Mouse (Mus musculus): ENCODE measurements around the gene Zp2. TPM values are rescaled to one million over a fixed set of nuclear protein-coding genes. Genes with fewer than 3 reads are reported as not detected.

The Zp2 gene
- total and polyA plus RNA-seq, 3 experiments = 0.04 TPM; not detected in 2

DNA sequence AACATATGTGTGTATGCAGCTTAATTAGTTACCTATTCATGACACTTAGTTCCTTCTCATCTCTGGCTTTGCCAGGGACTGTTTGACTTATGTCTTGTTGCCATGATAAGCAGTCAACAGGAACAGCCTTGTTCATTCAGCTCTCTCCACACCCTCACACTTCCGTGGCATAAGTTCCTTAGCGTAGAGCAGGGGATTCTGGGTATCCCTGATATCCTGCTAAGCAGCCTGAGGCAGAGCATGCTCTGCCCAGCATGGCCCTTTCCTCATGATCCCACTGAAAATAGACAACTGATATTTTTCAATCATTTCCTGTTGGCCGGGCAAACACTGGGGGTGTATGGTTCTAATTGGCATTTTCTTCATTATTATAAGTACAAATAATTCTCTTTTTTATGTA is 32.5 kb upstream of the Zp2 start:
- H3K36me3 ChIP-seq (replicated peaks in 1 of 2; ENCODE audit: control insufficient read depth in 1 of 2, insufficient read depth in 1 of 2, low read length in 1 of 2) = no peaks in the 10 kb centered on the region
- no peaks in the 10 kb centered on the region for H3K9me3 ChIP-seq (replicated peaks; ENCODE audit: low read length)
- TF ChIP-seq ZMIZ1 (IDR thresholded peaks at IDR 0.05; ENCODE audit: low read depth, low read length) = no peak
- no peak for TF ChIP-seq TBP (conservative IDR thresholded peaks at IDR 0.05; ENCODE audit: low read depth, low read length)
- no peak for TF ChIP-seq USF1 (IDR thresholded peaks at IDR 0.05; ENCODE audit: low read depth, low read length)
- no peak for TF ChIP-seq ZC3H11A (IDR thresholded peaks at IDR 0.05; ENCODE audit: low read depth, low read length)
- no peak for TF ChIP-seq EP300 (IDR thresholded peaks at IDR 0.05; ENCODE audit: low read length)
- no peak for TF ChIP-seq SMC3 (IDR thresholded peaks at IDR 0.05; ENCODE audit: low read depth, low read length)
- TF ChIP-seq PAX5 (IDR thresholded peaks at IDR 0.05; ENCODE audit: low read length) = no peak
- TF ChIP-seq NRF1 (IDR thresholded peaks at IDR 0.05; ENCODE audit: low read depth, low read length) = no peak
- no peak for TF ChIP-seq USF2 (conservative IDR thresholded peaks at IDR 0.05; ENCODE audit: low read depth, low read length)
- TF ChIP-seq CTCF (conservative IDR thresholded peaks at IDR 0.05 in 1 of 2, IDR thresholded peaks at IDR 0.05 in 1 of 2; ENCODE audit: low read depth in 2 of 2, low read length in 2 of 2) = no peak
- TF ChIP-seq KAT2A (IDR thresholded peaks at IDR 0.05; ENCODE audit: insufficient replicate concordance, low read length) = no peak
- no peak for TF ChIP-seq JUN (IDR thresholded peaks at IDR 0.05; ENCODE audit: insufficient read depth, low read depth, low read length)
- TF ChIP-seq BHLHE40 (IDR thresholded peaks at IDR 0.05; ENCODE audit: low read depth, low read length) = no peak
- no peak for TF ChIP-seq MAX (IDR thresholded peaks at IDR 0.05; ENCODE audit: low read length)
- no peak for TF ChIP-seq ETS1 (conservative IDR thresholded peaks at IDR 0.05; ENCODE audit: low read depth, low read length)
- no peak for TF ChIP-seq MYC (IDR thresholded peaks at IDR 0.05; ENCODE audit: low read depth, low read length)
- TF ChIP-seq CHD2 (IDR thresholded peaks at IDR 0.05; ENCODE audit: low read length) = no peak
- no peak for TF ChIP-seq TCF12 (IDR thresholded peaks at IDR 0.05; ENCODE audit: low read depth, low read length)
- TF ChIP-seq MEF2A (IDR thresholded peaks at IDR 0.05; ENCODE audit: borderline replicate concordance, low read depth, low read length) = no peak
- TF ChIP-seq ELF1 (IDR thresholded peaks at IDR 0.05; ENCODE audit: low read depth, low read length) = no peak
- H3K4me1 ChIP-seq (ENCODE audit: control insufficient read depth in 1 of 2, insufficient read depth in 2 of 2) = no peaks in the 10 kb centered on the region
- no peak overlapping the region for H3K9ac ChIP-seq (ENCODE audit: insufficient read depth, low read depth)
- no peak for DNase-seq (ENCODE audit: extremely low read depth)
- peaks cover 2% of the 10 kb centered on the region for H3K27me3 ChIP-seq (replicated peaks)
- H3K4me2 ChIP-seq (ENCODE audit: insufficient read depth, low read depth, poor library complexity, severe bottlenecking) = no peak overlapping the region
- no peaks in the 10 kb centered on the region for H3K79me2 ChIP-seq (replicated peaks; ENCODE audit: control insufficient read depth, extremely low read depth, insufficient read depth, poor library complexity, severe bottlenecking)
- dilution Hi-C loops (cut with MboI; ENCODE audit: extremely low pct_ligation_motif_present, extremely low pct_unique_long_range_greater_than_20kb, low sequenced_read_pairs) (no loop called here), in situ Hi-C loops (cut with MboI; ENCODE audit: low pct_ligation_motif_present, low pct_unique_long_range_greater_than_20kb, low sequenced_read_pairs) (no loop called here)
- H3K27ac ChIP-seq (ENCODE audit: insufficient read depth, low read depth) = no peak overlapping the region
- no peak overlapping the region for H3K4me3 ChIP-seq (replicated peaks in 1 of 3; ENCODE audit: low read depth in 2 of 3, low read length in 2 of 3, poor library complexity in 1 of 3)

DNA sequence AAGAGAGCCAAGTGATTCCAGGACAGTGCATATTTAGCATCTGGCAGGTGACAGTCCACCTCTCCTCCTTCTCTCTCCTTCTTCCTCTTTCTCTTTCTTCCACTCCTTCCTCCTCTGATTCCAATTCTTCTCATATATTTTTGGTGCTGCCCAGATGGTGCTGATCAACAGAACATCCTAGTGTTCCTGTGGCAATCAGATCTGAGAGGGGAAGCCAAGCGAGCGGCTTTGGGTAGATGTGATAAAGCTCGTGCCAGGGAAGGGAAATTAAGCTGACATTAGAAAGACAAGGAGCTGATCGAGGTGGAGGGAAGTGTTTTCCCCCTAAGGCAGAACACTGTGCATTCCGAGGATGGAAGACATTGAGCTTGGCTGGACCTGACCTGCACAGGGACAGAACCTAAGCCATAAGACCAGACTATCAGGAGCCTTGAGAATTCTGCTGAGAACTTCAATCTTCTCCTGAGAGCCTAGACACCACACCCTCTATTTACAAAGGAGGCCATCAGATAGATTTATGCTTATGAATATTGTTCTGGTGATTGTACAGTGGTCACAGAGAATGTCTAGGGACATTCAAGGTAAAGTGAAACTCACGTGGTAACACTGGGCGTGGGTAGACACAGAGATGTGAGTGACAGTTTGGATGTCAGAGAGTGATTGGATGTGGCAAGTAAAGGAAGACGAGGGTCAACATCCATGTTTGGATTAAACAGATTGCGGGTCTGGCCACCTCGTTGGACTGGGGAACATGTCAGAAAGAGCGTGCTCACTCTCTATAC is 29.8 kb upstream of the Zp2 start:
- H3K4me1 ChIP-seq (ENCODE audit: control insufficient read depth in 1 of 2, insufficient read depth in 2 of 2) = no peaks in the 10 kb centered on the region
- H3K36me3 ChIP-seq (replicated peaks in 1 of 2; ENCODE audit: control insufficient read depth in 1 of 2, insufficient read depth in 1 of 2, low read length in 1 of 2) = no peaks in the 10 kb centered on the region
- no peaks in the 10 kb centered on the region for H3K79me2 ChIP-seq (replicated peaks; ENCODE audit: control insufficient read depth, extremely low read depth, insufficient read depth, poor library complexity, severe bottlenecking)
- dilution Hi-C loops (cut with MboI; ENCODE audit: extremely low pct_ligation_motif_present, extremely low pct_unique_long_range_greater_than_20kb, low sequenced_read_pairs) (no loop called here), in situ Hi-C loops (cut with MboI; ENCODE audit: low pct_ligation_motif_present, low pct_unique_long_range_greater_than_20kb, low sequenced_read_pairs) (no loop called here)
- H3K4me2 ChIP-seq (ENCODE audit: insufficient read depth, low read depth, poor library complexity, severe bottlenecking) = no peak overlapping the region
- no peak overlapping the region for H3K4me3 ChIP-seq (replicated peaks in 1 of 3; ENCODE audit: low read depth in 2 of 3, low read length in 2 of 3, poor library complexity in 1 of 3)
- DNase-seq (ENCODE audit: extremely low read depth) = no peak
- H3K9me3 ChIP-seq (replicated peaks; ENCODE audit: low read length) = no peaks in the 10 kb centered on the region
- H3K27ac ChIP-seq (ENCODE audit: insufficient read depth, low read depth) = no peak overlapping the region
- H3K9ac ChIP-seq (ENCODE audit: insufficient read depth, low read depth) = no peak overlapping the region
- no peaks in the 10 kb centered on the region for H3K27me3 ChIP-seq (replicated peaks)
- TF ChIP-seq USF1 (IDR thresholded peaks at IDR 0.05; ENCODE audit: low read depth, low read length) (no peak), SIN3A (IDR thresholded peaks at IDR 0.05; ENCODE audit: low read length) (no peak), JUND (conservative IDR thresholded peaks at IDR 0.05; ENCODE audit: low read depth, low read length) (no peak), TBP (conservative IDR thresholded peaks at IDR 0.05; ENCODE audit: low read depth, low read length) (no peak), JUN (IDR thresholded peaks at IDR 0.05; ENCODE audit: insufficient read depth, low read depth, low read length) (no peak), SMC3 (IDR thresholded peaks at IDR 0.05; ENCODE audit: low read depth, low read length) (no peak), ZC3H11A (IDR thresholded peaks at IDR 0.05; ENCODE audit: low read depth, low read length) (no peak), EP300 (IDR thresholded peaks at IDR 0.05; ENCODE audit: low read length) (no peak), ELF1 (IDR thresholded peaks at IDR 0.05; ENCODE audit: low read depth, low read length) (no peak)

All from CH12.LX (cell line).